Mouse (Mus musculus) liver, adult 2 months (tissue): ENCODE measurements around the gene Zfp62.

Experiments
- CTCF ChIP-seq: fragments of 200-500 bp; IDR thresholded peaks from 2 replicates; pipeline ENCODE4 v1.5.1; 2011; ENCODE audit warnings: low read depth, low read length, control low read depth
- POLR2A ChIP-seq: fragments of 200-500 bp; IDR thresholded peaks from 2 replicates; pipeline ENCODE4 v1.6.1; 2011; ENCODE audit warnings: low read length, control low read depth; ENCODE audit not compliant: insufficient read depth; ENCODE audit errors: extremely low read depth

GRCm38 (mm10) chr11:49264622-49265021, 61.5 kb downstream of the Zfp62 start:
- TF ChIP-seq POLR2A = no peak
- no peak for TF ChIP-seq CTCF
